Mouse (Mus musculus) stomach, postnatal 0 days (tissue): Measurements from ENCODE around the gene Eif2ak2. TPM values are rescaled to one million over a fixed set of nuclear protein-coding genes. Genes with fewer than 3 reads are reported as not detected.

Source experiments
- ATAC-seq: fragments of 200-750 bp; cut with Nextera tagmentation; 2 replicates; pipeline ENCODE4 v1.8.0; 2017; ENCODE audit not compliant: low FRiP score, low TSS enrichment
- DNase-seq: peaks from one replicate; pipeline ENCODE4 v3.0.0-alpha.2; 2016; ENCODE audit warnings: low spot score
- H3K27ac ChIP-seq: fragments of 300-500 bp; sonication (generic); replicated peaks from 2 replicates; pipeline ENCODE4 v1.5.1; 2014; ENCODE audit warnings: mild to moderate bottlenecking, control low read depth
- H3K27me3 ChIP-seq: fragments of 300-500 bp; sonication (generic); 2 replicates; pipeline ENCODE4 v1.6.1; 2014; ENCODE audit warnings: low read length; ENCODE audit not compliant: control insufficient read depth, insufficient read depth
- H3K36me3 ChIP-seq: fragments of 300-500 bp; sonication (generic); 2 replicates; pipeline ENCODE4 v1.6.1; 2014; ENCODE audit warnings: low read length, mixed read lengths; ENCODE audit not compliant: control insufficient read depth, insufficient read depth
- H3K4me1 ChIP-seq: fragments of 300-500 bp; sonication (generic); replicated peaks from 2 replicates; pipeline ENCODE4 v1.6.1; 2014; ENCODE audit warnings: antibody characterized with exemption; ENCODE audit not compliant: control insufficient read depth, insufficient read depth
- H3K4me2 ChIP-seq: fragments of 300-500 bp; sonication (generic); replicated peaks from 2 replicates; pipeline ENCODE4 v1.6.1; 2014; ENCODE audit warnings: low read depth, mild to moderate bottlenecking, control low read depth, moderate library complexity
- H3K4me3 ChIP-seq: fragments of 300-500 bp; sonication (generic); 2 replicates; pipeline ENCODE4 v1.5.1; 2014; ENCODE audit warnings: low read depth, low read length, control low read depth
- H3K9ac ChIP-seq: fragments of 300-500 bp; sonication (generic); 2 replicates; pipeline ENCODE4 v1.6.1; 2014; ENCODE audit warnings: mild to moderate bottlenecking, low read length, control low read depth, mixed read lengths
- H3K9me3 ChIP-seq: fragments of 300-500 bp; sonication (generic); 2 replicates; pipeline ENCODE4 v1.6.1; 2016; ENCODE audit warnings: low read length; ENCODE audit not compliant: control insufficient read depth
- CTCF ChIP-seq: IDR thresholded peaks from 2 replicates; pipeline ENCODE4 v1.5.1; 2016; ENCODE audit warnings: antibody characterized with exemption, low read depth, mild to moderate bottlenecking, moderate library complexity
- EP300 ChIP-seq: optimal IDR thresholded peaks from 2 replicates; pipeline ENCODE3; 2016; ENCODE audit warnings: antibody characterized with exemption
- WGBS: fragments of 180-500 bp; shearing (Covaris S2); extraction: QIAGEN DNeasy Blood & Tissue Kit; methylation state at CpG from one replicate; pipeline ENCODE4 v1.1.7; 2014; 5-methylcytosine and 5-hydroxymethylcytosine counted together
- polyA plus RNA-seq: library from polyadenylated mRNA; unstranded; fragments of >200 nt; fragmentation: Nextera tagmentation; extraction: Ambion mirVana; gene quantifications from 2 replicates; pipeline ENCODE4 v1.2.1, GENCODE M21; 2015

Gene Eif2ak2
- polyA plus RNA-seq, 1 experiment from 2014 or later, result 12.4 TPM

GRCm38 (mm10) chr17:78912861-78913281 is 30.5 kb upstream of the Eif2ak2 start:
- no peak overlapping the region for H3K9ac ChIP-seq

GRCm38 (mm10) chr17:78909374-78909773 is 27.0 kb upstream of the Eif2ak2 start:
- WGBS, result 67% methylated on average over 2 of the region's 2 CpGs
- TF ChIP-seq EP300 (no peak), CTCF (no peak)
- DNase-seq (no peak), ATAC-seq (no peak)
- no peaks in the 10 kb centered on the region for H3K4me1 ChIP-seq
- no peaks in the 10 kb centered on the region for H3K27me3 ChIP-seq
- H3K4me2 ChIP-seq, result no peak overlapping the region
- no peak overlapping the region for H3K27ac ChIP-seq
- H3K4me3 ChIP-seq, result no peak overlapping the region
- no peak overlapping the region for H3K9ac ChIP-seq
- H3K36me3 ChIP-seq, result no peaks in the 10 kb centered on the region
- no peaks in the 10 kb centered on the region for H3K9me3 ChIP-seq

More at GRCm38 (mm10) chr17:78912861-78913281, 30.5 kb upstream of the Eif2ak2 start:
- Histone ChIP-seq H3K27me3 (no peaks in the 10 kb centered on the region), H3K4me2 (peak overlapping the region; percentile 33), H3K9me3 (no peaks in the 10 kb centered on the region), H3K4me3 (peak overlapping the region; percentile 8; the same call in 1 of the 2 replicates), H3K36me3 (no peaks in the 10 kb centered on the region), H3K4me1 (no peaks in the 10 kb centered on the region; the same call in 1 of the 2 replicates), H3K27ac (no peak overlapping the region)
- DNase-seq (no peak), ATAC-seq (no peak; the same call in 1 of the 2 replicates)
- WGBS, result 28% methylated on average over 6 of the region's 6 CpGs
- no peak for TF ChIP-seq EP300
- no peak for TF ChIP-seq CTCF

GRCm38 (mm10) chr17:78906892-78907291 is 24.5 kb upstream of the Eif2ak2 start, which contains the start of gene Sult6b1:
Gene Sult6b1 (minus strand): TSS chr17:78906992.
- 80% methylated on average over 5 of the region's 5 CpGs for WGBS
- Histone ChIP-seq H3K9ac (no peak within 1 kb of the TSS), H3K4me1 (no peaks in the 10 kb centered on the region), H3K36me3 (no peaks in the 10 kb centered on the region), H3K4me3 (no peak within 1 kb of the TSS), H3K27ac (no peak within 1 kb of the TSS), H3K27me3 (no peaks in the 10 kb centered on the region), H3K4me2 (no peak within 1 kb of the TSS), H3K9me3 (no peaks in the 10 kb centered on the region)
- no peak for ATAC-seq
- DNase-seq, result no peak
- no peak for TF ChIP-seq EP300
- TF ChIP-seq CTCF, result no peak

- no peak overlapping the region for H3K9ac ChIP-seq
- H3K4me1 ChIP-seq, result no peaks in the 10 kb centered on the region
- 71% methylated on average over 2 of the region's 2 CpGs for WGBS
- H3K4me3 ChIP-seq, result no peak overlapping the region
- no peaks in the 10 kb centered on the region for H3K9me3 ChIP-seq
- H3K27ac ChIP-seq, result no peak overlapping the region
- TF ChIP-seq EP300 (no peak), CTCF (no peak)
- H3K27me3 ChIP-seq, result no peaks in the 10 kb centered on the region
- ATAC-seq (no peak), DNase-seq (no peak)
- H3K4me2 ChIP-seq, result no peak overlapping the region
- no peaks in the 10 kb centered on the region for H3K36me3 ChIP-seq
Measured at GRCm38 (mm10) chr17:78903158-78903557, 20.8 kb upstream of the Eif2ak2 start.

- Histone ChIP-seq H3K36me3 (no peaks in the 10 kb centered on the region), H3K9ac (0 out of 2 replicates have a peak overlapping the region, but pooled peaks have one; percentile 27), H3K27me3 (no peaks in the 10 kb centered on the region), H3K4me3 (0 out of 2 replicates have a peak overlapping the region, but pooled peaks have one; percentile 18), H3K27ac (no peak overlapping the region), H3K9me3 (no peaks in the 10 kb centered on the region), H3K4me2 (peak overlapping the region; percentile 44), H3K4me1 (no peaks in the 10 kb centered on the region)
- DNase-seq (peak; percentile 72), ATAC-seq (0 out of 2 replicates have a peak, but pooled peaks have one; percentile 21)
- peak; percentile 79 for TF ChIP-seq CTCF
- no peak for TF ChIP-seq EP300
- 16% methylated on average over 8 of the region's 8 CpGs for WGBS
Measured at GRCm38 (mm10) chr17:78895394-78895793, 13.0 kb upstream of the Eif2ak2 start.

GRCm38 (mm10) chr17:78894991-78895390 is 12.6 kb upstream of the Eif2ak2 start:
- Histone ChIP-seq H3K9me3 (no peaks in the 10 kb centered on the region), H3K4me3 (no peak overlapping the region), H3K9ac (no peak overlapping the region), H3K4me1 (no peaks in the 10 kb centered on the region), H3K36me3 (no peaks in the 10 kb centered on the region), H3K27me3 (no peaks in the 10 kb centered on the region), H3K27ac (no peak overlapping the region), H3K4me2 (no peak overlapping the region)
- 73% methylated on average over 7 of the region's 7 CpGs for WGBS
- no peak for TF ChIP-seq CTCF
- TF ChIP-seq EP300, result no peak
- ATAC-seq (no peak), DNase-seq (no peak)
